Mouse (Mus musculus) urinary bladder, postnatal 0 days (tissue): Measurements from ENCODE around the gene Olfr1233. TPM values are rescaled to one million over a fixed set of nuclear protein-coding genes. Genes with fewer than 3 reads are reported as not detected.

Experiments used
- polyA plus RNA-seq: library from polyadenylated mRNA; unstranded; fragments of >200 nt; fragmentation: Nextera tagmentation; extraction: Ambion mirVana; gene quantifications from 2 replicates; pipeline ENCODE4 v1.2.1, GENCODE M21; 2015

Olfr1233 gene
- polyA plus RNA-seq: not detected in 2 replicates

DNA sequence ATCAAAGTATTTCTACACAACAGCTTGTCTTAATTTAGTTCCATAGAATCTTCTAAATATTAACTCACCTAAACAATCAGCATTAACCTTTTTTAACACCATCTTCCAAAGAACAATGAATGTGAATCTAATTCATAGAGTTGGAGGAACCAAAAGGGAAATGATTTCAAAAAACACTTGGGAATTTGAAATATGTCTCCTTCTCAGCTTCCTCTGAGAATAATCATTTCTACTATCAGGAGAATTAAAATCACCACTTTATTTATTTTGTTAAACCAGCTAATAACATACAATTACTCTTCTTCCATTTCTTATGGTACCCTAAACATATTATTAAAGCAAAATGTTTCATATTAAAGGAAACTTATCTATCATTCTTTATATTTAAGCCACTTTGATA is at the start of gene Olfr1233:
Olfr1233 (minus strand) TSS at position 101 of the 400 bp plus-strand sequence.

GRCm38 (mm10) chr2:89364765-89365164 is 22.6 kb upstream of the Olfr1233 start, which contains the start of gene Olfr1234:
Olfr1234 (minus strand) TSS chr2:89364865.

DNA sequence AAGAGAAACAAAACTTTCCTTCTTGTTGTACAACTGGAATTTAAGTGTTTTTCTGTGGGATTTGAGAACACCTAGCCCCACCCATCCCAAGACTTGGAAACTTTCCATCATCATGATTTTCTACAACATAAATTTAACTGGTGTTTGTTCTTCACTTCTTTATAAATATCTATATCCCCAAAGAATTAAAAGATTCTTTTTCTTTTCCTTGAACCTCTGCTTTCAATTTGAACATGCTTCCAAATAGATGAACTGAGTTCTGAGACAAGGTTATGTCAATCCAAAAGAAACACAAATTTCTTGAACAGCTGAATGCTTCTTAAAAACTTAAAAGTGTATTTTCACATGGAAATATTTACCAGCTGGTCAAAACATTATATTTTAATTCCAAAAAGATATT is 12.6 kb downstream of the Olfr1233 start, which contains the start of gene Olfr1232:
Olfr1232 (minus strand) TSS at position 101 of the 400 bp plus-strand sequence.

GRCm38 (mm10) chr2:89306974-89307373 is 35.2 kb downstream of the Olfr1233 start, which contains the start of gene Olfr1231:
Olfr1231 (minus strand) TSS chr2:89307074.

DNA sequence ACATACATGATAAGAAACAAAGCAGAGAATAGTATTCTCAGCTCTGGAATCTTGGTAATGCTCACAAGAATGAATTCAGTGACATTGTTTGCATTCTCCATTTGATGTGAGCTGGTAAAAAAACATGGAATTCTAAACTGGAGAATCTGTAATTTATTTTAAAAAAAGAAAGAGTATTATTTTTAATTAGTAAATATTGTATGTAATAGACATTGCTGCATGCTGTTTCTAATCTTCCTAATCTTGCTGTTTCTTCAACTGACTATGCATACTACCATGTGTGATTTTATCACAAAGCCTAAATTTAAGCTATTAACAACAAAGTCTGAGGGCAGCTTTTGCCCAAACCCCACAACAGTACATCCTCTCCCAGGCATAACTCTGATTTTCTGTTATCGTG is 45.0 kb downstream of the Olfr1233 start, which contains the start of gene Olfr1230:
Olfr1230 (minus strand) TSS at position 101 of the 400 bp plus-strand sequence.

DNA sequence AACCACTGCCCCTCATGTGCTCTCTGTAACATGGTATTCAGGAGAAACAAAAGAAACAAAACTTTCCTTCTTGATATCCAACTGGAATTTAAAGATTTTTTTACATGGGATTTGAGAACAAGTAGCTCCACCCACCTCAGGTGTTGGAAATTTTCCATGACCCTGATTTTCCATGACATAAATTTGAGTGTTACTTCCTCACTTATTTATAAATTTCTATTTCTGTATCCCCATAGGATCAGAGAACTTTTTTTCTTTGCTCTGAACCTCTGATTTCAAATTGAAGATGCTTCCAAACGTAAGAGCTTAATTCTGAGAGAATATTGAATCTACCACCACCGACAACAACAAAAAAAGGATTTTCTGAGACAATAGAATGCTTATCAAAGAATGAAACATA is 54.3 kb downstream of the Olfr1233 start, which contains the start of gene Olfr1229:
Olfr1229 (minus strand) TSS at position 101 of the 400 bp plus-strand sequence.

Other genes with a start within 250 kb of the Olfr1233 start
- not detected in 2 replicates for gene Olfr1220, start 235.6 kb downstream of the Olfr1233 start, polyA plus RNA-seq
- not detected in 2 replicates for gene Olfr1221, start 225.1 kb downstream of the Olfr1233 start, polyA plus RNA-seq
- gene Olfr1222, start 209.3 kb downstream of the Olfr1233 start, polyA plus RNA-seq: not detected in 2 replicates
- gene Olfr1223, start 190.8 kb downstream of the Olfr1233 start, polyA plus RNA-seq: not detected in 2 replicates
- not detected in 2 replicates for gene Olfr1224-ps1, start 178.3 kb downstream of the Olfr1233 start, polyA plus RNA-seq
- not detected in 2 replicates for gene Olfr1225, start 167.7 kb downstream of the Olfr1233 start, polyA plus RNA-seq
- gene Olfr1226, start 142.3 kb downstream of the Olfr1233 start, polyA plus RNA-seq: not detected in 2 replicates
- gene Olfr1228, start 88.3 kb downstream of the Olfr1233 start, polyA plus RNA-seq: not detected in 2 replicates
- not detected in 2 replicates for gene Olfr1229, start 54.4 kb downstream of the Olfr1233 start, polyA plus RNA-seq
- gene Olfr1230, start 45.1 kb downstream of the Olfr1233 start, polyA plus RNA-seq: not detected in 2 replicates
- gene Olfr1231, start 35.3 kb downstream of the Olfr1233 start, polyA plus RNA-seq: not detected in 2 replicates
- not detected in 2 replicates for gene Olfr1232, start 12.7 kb downstream of the Olfr1233 start, polyA plus RNA-seq
- gene Olfr1234, start 22.5 kb upstream of the Olfr1233 start, polyA plus RNA-seq: not detected in 2 replicates
- gene Olfr1238, start 67.3 kb upstream of the Olfr1233 start, polyA plus RNA-seq: not detected in 2 replicates
- gene Olfr1239, start 78.0 kb upstream of the Olfr1233 start, polyA plus RNA-seq: not detected in 2 replicates
- not detected in 2 replicates for gene Olfr1240, start 100.6 kb upstream of the Olfr1233 start, polyA plus RNA-seq
- gene Olfr1241, start 144.7 kb upstream of the Olfr1233 start, polyA plus RNA-seq: not detected in 2 replicates
- gene Olfr1242, start 155.9 kb upstream of the Olfr1233 start, polyA plus RNA-seq: not detected in 2 replicates
- not detected in 2 replicates for gene Olfr1243, start 189.1 kb upstream of the Olfr1233 start, polyA plus RNA-seq
- not detected in 2 replicates for gene Olfr1245, start 236.0 kb upstream of the Olfr1233 start, polyA plus RNA-seq